Mouse (Mus musculus): ENCODE measurements around the gene A4galt.
"Not testable (repeated sequence)": the region's sequence is repeated elsewhere in the genome, so short reads cannot be mapped to it uniquely, and the experiment has no call there.

Gene A4galt

GRCm38 (mm10) chr15:83251176-83252004 lies at the start of gene A4galt:
Gene A4galt, minus strand, starts transcription at chr15:83251774.
- peak; percentile 99 for DNase-seq

- no peak for DNase-seq
Observed at GRCm38 (mm10) chr15:83299916-83300582, 48.5 kb upstream of the A4galt start.

GRCm38 (mm10) chr15:83299450-83299849 lies 47.9 kb upstream of the A4galt start:
- DNase-seq = no peak

- no peak for DNase-seq
Observed at GRCm38 (mm10) chr15:83298810-83299209, 47.2 kb upstream of the A4galt start.

- DNase-seq = no peak
Observed at GRCm38 (mm10) chr15:83298313-83298712, 46.7 kb upstream of the A4galt start.

- no peak for DNase-seq
Observed at GRCm38 (mm10) chr15:83296771-83297311, 45.3 kb upstream of the A4galt start.

GRCm38 (mm10) chr15:83296050-83296449 lies 44.5 kb upstream of the A4galt start:
- DNase-seq = no peak

GRCm38 (mm10) chr15:83294954-83295353 lies 43.4 kb upstream of the A4galt start:
- peak; percentile 91 for DNase-seq

GRCm38 (mm10) chr15:83293706-83294645 lies 42.4 kb upstream of the A4galt start:
- peak; percentile 98 for DNase-seq

- peak; percentile 98 for DNase-seq
Observed at GRCm38 (mm10) chr15:83293144-83293543, 41.6 kb upstream of the A4galt start.

GRCm38 (mm10) chr15:83292261-83293056 lies 40.9 kb upstream of the A4galt start:
- DNase-seq = peak; percentile 96

GRCm38 (mm10) chr15:83290899-83291298 lies 39.3 kb upstream of the A4galt start:
- no peak for DNase-seq

GRCm38 (mm10) chr15:83284828-83285227 lies 33.3 kb upstream of the A4galt start:
- no peak for DNase-seq

- DNase-seq = no peak
Observed at GRCm38 (mm10) chr15:83282397-83282796, 30.8 kb upstream of the A4galt start.

GRCm38 (mm10) chr15:83281303-83281702 lies 29.7 kb upstream of the A4galt start:
- no peak for DNase-seq

- no peak for DNase-seq
Observed at GRCm38 (mm10) chr15:83278579-83278978, 27.0 kb upstream of the A4galt start.

- no peak for DNase-seq
Observed at GRCm38 (mm10) chr15:83277451-83277850, 25.9 kb upstream of the A4galt start.

GRCm38 (mm10) chr15:83274237-83274636 lies 22.7 kb upstream of the A4galt start:
- not testable (repeated sequence) for DNase-seq

- DNase-seq = no peak
Observed at GRCm38 (mm10) chr15:83273017-83273416, 21.4 kb upstream of the A4galt start.

GRCm38 (mm10) chr15:83271221-83271620 lies 19.6 kb upstream of the A4galt start:
- DNase-seq = not testable (repeated sequence)

GRCm38 (mm10) chr15:83269985-83270384 lies 18.4 kb upstream of the A4galt start:
- DNase-seq = not testable (repeated sequence)

- DNase-seq = peak; percentile 98
Observed at GRCm38 (mm10) chr15:83268428-83268827, 16.9 kb upstream of the A4galt start.

Data from heart, adult 11 months (tissue).